Mouse (Mus musculus) megakaryocyte, embryonic 14.5 days (primary cell): ENCODE measurements around the gene Ddx4.

Experiments
- FLI1 ChIP-seq: IDR thresholded peaks from 2 replicates; pipeline ENCODE4 v1.6.1; 2012; ENCODE audit warnings: low read length, inconsistent platforms, mixed read lengths
- GATA1 ChIP-seq: IDR thresholded peaks from 3 replicates; pipeline ENCODE4 v1.6.1; 2012; ENCODE audit warnings: mixed read lengths, low read length, inconsistent platforms, borderline replicate concordance

GRCm38 (mm10) chr13:112642897-112643296 lies 9.4 kb downstream of the Ddx4 start:
- TF ChIP-seq GATA1 (no peak), FLI1 (no peak)
